Mouse (Mus musculus) CH12.LX (cell line): ENCODE measurements around the gene Dcaf6. TPM values are rescaled to one million over a fixed set of nuclear protein-coding genes. Genes with fewer than 3 reads are reported as not detected.

Experiments
- DNase-seq: peaks from one replicate; pipeline ENCODE4 v3.0.0-alpha.2; 2013; ENCODE audit errors: extremely low read depth
- H3K27ac ChIP-seq: 2 replicates; pipeline ENCODE4 v1.5.1; 2012; ENCODE audit warnings: low read depth, mild to moderate bottlenecking, control low read depth, moderate library complexity; ENCODE audit not compliant: insufficient read depth
- H3K27me3 ChIP-seq: replicated peaks from 2 replicates; pipeline ENCODE3; 2012; ENCODE audit warnings: inconsistent platforms
- H3K36me3 ChIP-seq, 2 experiments: replicated peaks in 1 of 2; 2 replicates each; pipeline versions ENCODE3 to v1.6.1; 2012; ENCODE audit warnings: inconsistent platforms in 1 of 2, low read length in 1 of 2, mild to moderate bottlenecking in 1 of 2, mixed read lengths in 1 of 2, moderate library complexity in 1 of 2; ENCODE audit not compliant: control insufficient read depth in 1 of 2, insufficient read depth in 1 of 2
- H3K4me1 ChIP-seq, 2 experiments: 2 replicates each; pipeline ENCODE4 v1.6.1; 2012; ENCODE audit warnings: inconsistent platforms in 1 of 2, moderate library complexity in 1 of 2; ENCODE audit not compliant: insufficient read depth in 2 of 2, control insufficient read depth in 1 of 2
- H3K4me2 ChIP-seq: 2 replicates; pipeline ENCODE4 v1.6.1; 2012; ENCODE audit warnings: low read depth, mild to moderate bottlenecking, control low read depth; ENCODE audit not compliant: poor library complexity, insufficient read depth, severe bottlenecking
- H3K4me3 ChIP-seq, 3 experiments: fragments of 150-350 bp in 1 of 3; sonication (generic) in 1 of 3; replicated peaks in 1 of 3; 2 replicates each; pipeline versions ENCODE3 to v1.5.1; 2011 to 2012; ENCODE audit warnings: low read depth in 2 of 3, low read length in 2 of 3, mild to moderate bottlenecking in 2 of 3, moderate library complexity in 2 of 3, control low read depth in 1 of 3, improper control_type of control experiment in 1 of 3, inconsistent platforms in 1 of 3, mixed read lengths in 1 of 3; ENCODE audit not compliant: poor library complexity in 1 of 3
- H3K79me2 ChIP-seq: replicated peaks from 2 replicates; pipeline ENCODE4 v1.6.1; 2012; ENCODE audit warnings: mild to moderate bottlenecking, moderate library complexity; ENCODE audit not compliant: control insufficient read depth, poor library complexity, insufficient read depth, severe bottlenecking; ENCODE audit errors: extremely low read depth
- H3K9ac ChIP-seq: 2 replicates; pipeline ENCODE4 v1.6.1; 2012; ENCODE audit warnings: low read depth, mild to moderate bottlenecking, control low read depth, moderate library complexity; ENCODE audit not compliant: insufficient read depth
- H3K9me3 ChIP-seq: replicated peaks from 2 replicates; pipeline ENCODE3; 2012; ENCODE audit warnings: low read length, inconsistent platforms, mixed read lengths
- GABPA ChIP-seq: IDR thresholded peaks from 2 replicates; pipeline ENCODE4 v1.6.1; 2012; ENCODE audit warnings: low read depth, low read length, improper control_type of control experiment, inconsistent platforms; ENCODE audit not compliant: insufficient replicate concordance
- HCFC1 ChIP-seq: IDR thresholded peaks from 2 replicates; pipeline ENCODE4 v1.6.1; 2012; ENCODE audit warnings: low read depth, mild to moderate bottlenecking, inconsistent platforms, low read length, improper control_type of control experiment
- MEF2A ChIP-seq: IDR thresholded peaks from 2 replicates; pipeline ENCODE4 v1.6.1; 2014; ENCODE audit warnings: low read depth, mild to moderate bottlenecking, inconsistent platforms, low read length, improper control_type of control experiment, borderline replicate concordance
- MYC ChIP-seq: IDR thresholded peaks from 2 replicates; pipeline ENCODE4 v1.6.1; 2011; ENCODE audit warnings: low read depth, mild to moderate bottlenecking, improper control_type of control experiment, low read length
- NELFE ChIP-seq: IDR thresholded peaks from 2 replicates; pipeline ENCODE4 v1.6.1; 2011; ENCODE audit warnings: low read depth, low read length, improper control_type of control experiment
- POLR2AphosphoS2 ChIP-seq: IDR thresholded peaks from 2 replicates; pipeline ENCODE4 v1.6.1; 2011; ENCODE audit warnings: low read depth, low read length, improper control_type of control experiment
- RAD21 ChIP-seq: IDR thresholded peaks from 2 replicates; pipeline ENCODE4 v1.6.1; 2011; ENCODE audit warnings: low read depth, mild to moderate bottlenecking, low read length, improper control_type of control experiment, moderate library complexity
- TBP ChIP-seq: conservative IDR thresholded peaks from 2 replicates; pipeline ENCODE4 v1.6.1; 2011; ENCODE audit warnings: low read depth, low read length, improper control_type of control experiment
- TCF12 ChIP-seq: IDR thresholded peaks from 2 replicates; pipeline ENCODE4 v1.6.1; 2014; ENCODE audit warnings: low read depth, mild to moderate bottlenecking, inconsistent platforms, low read length, improper control_type of control experiment
- UBTF ChIP-seq: IDR thresholded peaks from 2 replicates; pipeline ENCODE4 v1.6.1; 2012; ENCODE audit warnings: low read depth, mild to moderate bottlenecking, inconsistent platforms, low read length, improper control_type of control experiment, moderate library complexity
- ZNF384 ChIP-seq: IDR thresholded peaks from 2 replicates; pipeline ENCODE4 v1.6.1; 2012; ENCODE audit warnings: low read depth, low read length, improper control_type of control experiment, inconsistent platforms
- dilution Hi-C: fragments of 300-500 bp; cut with MboI; formaldehyde crosslinking; loops from 2 replicates; pipeline ENCODE4 v1.14.3; 2020; ENCODE audit warnings: low sequenced_read_pairs; ENCODE audit not compliant: extremely low pct_unique_long_range_greater_than_20kb, extremely low pct_ligation_motif_present
- in situ Hi-C: fragments of 300-500 bp; cut with MboI; formaldehyde crosslinking; loops from 3 replicates; pipeline ENCODE4 v1.14.3; 2019; ENCODE audit warnings: low sequenced_read_pairs, low pct_ligation_motif_present, low pct_unique_long_range_greater_than_20kb, mixed read lengths
- polyA plus RNA-seq: library from polyadenylated mRNA; unstranded; fragments of >175 nt; gene quantifications from 2 replicates; pipeline ENCODE4 v1.2.1, GENCODE M21; 2012; ENCODE audit warnings: low read depth; ENCODE audit not compliant: insufficient read length
- total RNA-seq, 2 experiments: library from RNA; depleted of rRNA; stranded (reverse); fragments of 300-350 nt in 1 of 2; fragments of >200 nt in 1 of 2; gene quantifications; 2 replicates each; pipeline ENCODE4 v1.2.3; 2012 to 2014

Gene Dcaf6
- total and polyA plus RNA-seq, 3 experiments: 3.7 to 4.1 (median 4.1) TPM

DNA sequence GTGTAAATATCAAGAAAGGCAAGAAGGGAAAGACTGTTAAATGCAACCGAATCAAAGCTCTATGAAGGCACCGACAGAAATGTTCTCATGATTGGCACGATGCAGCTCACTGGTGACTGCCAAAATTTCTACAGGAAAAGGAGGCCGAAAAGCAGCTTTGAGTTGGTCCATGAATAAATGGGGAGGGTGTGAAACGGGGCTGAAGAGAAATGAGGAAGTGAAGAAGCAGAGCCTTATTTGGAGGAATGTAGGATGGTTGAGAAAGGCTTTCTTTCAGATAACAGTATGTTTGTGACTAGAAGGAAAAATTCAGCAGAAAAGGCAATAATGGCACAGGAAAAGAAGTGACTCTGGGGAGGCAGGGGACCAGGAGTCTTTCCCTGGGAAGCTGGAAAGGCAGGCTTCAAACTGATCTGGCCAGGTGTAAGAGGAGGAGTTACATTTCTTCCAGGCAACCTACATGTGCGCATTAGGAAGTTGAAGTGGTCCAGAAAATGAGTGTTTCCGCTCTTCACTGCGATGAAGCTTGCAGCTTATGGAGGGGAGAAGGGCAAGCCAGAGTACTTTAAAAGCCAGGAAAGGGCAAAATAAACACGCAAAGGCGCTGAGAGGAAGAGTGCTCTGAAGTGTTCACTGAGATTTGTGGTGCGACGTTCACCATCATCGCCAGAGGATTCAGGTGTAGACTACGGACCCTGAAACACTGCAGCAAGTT lies 74.3 kb downstream of the Dcaf6 start:
- peak; percentile 24 for DNase-seq
- Histone ChIP-seq H3K36me3 (peaks cover 0 to 5% of the 10 kb centered on the region in 2 experiments), H3K9ac (no peak overlapping the region), H3K4me1 (peaks cover 0 to 10% of the 10 kb centered on the region in 2 experiments; a peak in 3 of 4 replicates), H3K79me2 (no peaks in the 10 kb centered on the region), H3K27me3 (no peaks in the 10 kb centered on the region), H3K27ac (no peak overlapping the region), H3K4me3 (no peak overlapping the region), H3K4me2 (0 out of 2 replicates have a peak overlapping the region, but pooled peaks have one; percentile 10), H3K9me3 (no peaks in the 10 kb centered on the region)
- no peak for TF ChIP-seq UBTF
- no peak for TF ChIP-seq TCF12
- TF ChIP-seq NELFE: no peak
- no peak for TF ChIP-seq POLR2AphosphoS2
- in situ Hi-C loops: no loop called here
- dilution Hi-C loops: no loop called here

DNA sequence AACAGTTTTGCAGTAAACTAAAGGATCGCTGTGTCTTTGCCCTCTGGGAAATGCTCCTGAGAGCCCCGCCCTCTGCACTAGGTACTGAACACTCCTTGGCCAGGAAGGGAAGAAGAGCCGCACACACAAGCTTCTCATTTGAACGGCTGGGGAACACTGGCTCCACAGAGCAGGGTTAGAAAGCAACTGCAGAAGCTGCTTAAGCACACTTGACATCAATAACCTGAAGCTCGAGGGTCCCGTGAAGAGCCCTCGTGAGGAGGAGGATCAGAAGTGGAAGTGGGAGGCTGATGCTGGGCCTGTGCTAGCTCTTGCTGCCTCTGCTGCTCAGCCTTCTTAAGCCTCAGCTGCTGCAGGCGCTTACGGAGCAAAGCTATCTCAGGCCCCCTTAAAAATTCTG lies 86.4 kb downstream of the Dcaf6 start:
- Histone ChIP-seq H3K9me3 (no peaks in the 10 kb centered on the region), H3K4me3 (no peak overlapping the region), H3K36me3 (no peaks in the 10 kb centered on the region), H3K4me2 (no peak overlapping the region), H3K4me1 (peaks cover 0 to 6% of the 10 kb centered on the region in 2 experiments; a peak in 2 of 4 replicates), H3K27ac (no peak overlapping the region), H3K79me2 (no peaks in the 10 kb centered on the region), H3K9ac (no peak overlapping the region), H3K27me3 (no peaks in the 10 kb centered on the region)
- in situ Hi-C loops: no loop called here
- no peak for TF ChIP-seq HCFC1
- dilution Hi-C loops: no loop called here
- DNase-seq: no peak

DNA sequence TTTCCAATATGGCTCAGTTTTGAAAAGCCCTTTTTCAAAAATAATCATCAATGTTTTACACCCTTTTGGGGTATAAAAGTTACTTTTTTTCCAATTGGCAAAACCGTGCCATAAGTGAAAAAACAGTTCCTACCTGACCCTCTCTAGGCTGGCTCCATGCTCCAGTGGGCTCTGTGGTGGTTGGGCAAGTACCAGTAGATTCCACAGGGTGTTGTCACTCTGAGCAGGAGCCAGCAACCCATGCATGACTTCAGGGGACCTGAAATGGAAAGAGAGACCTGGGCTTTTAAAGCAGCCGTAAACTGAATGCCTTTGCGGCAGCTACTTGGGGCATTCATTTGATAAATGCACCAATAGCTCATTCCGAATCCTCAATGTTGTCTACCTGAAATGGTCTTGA lies 89.3 kb downstream of the Dcaf6 start:
- H3K4me2 ChIP-seq: no peak overlapping the region
- in situ Hi-C loops (no loop called here), dilution Hi-C loops (no loop called here)
- TF ChIP-seq MEF2A: no peak
- no peak for TF ChIP-seq RAD21
- no peak for TF ChIP-seq ZNF384
- no peak for TF ChIP-seq GABPA
- TF ChIP-seq MYC: no peak
- no peak for TF ChIP-seq TBP
- H3K4me1 ChIP-seq: peaks cover 0 to 6% of the 10 kb centered on the region in 2 experiments; a peak in 2 of 4 replicates
- no peaks in the 10 kb centered on the region for H3K9me3 ChIP-seq
- H3K9ac ChIP-seq: no peak overlapping the region
- no peaks in the 10 kb centered on the region for H3K27me3 ChIP-seq
- H3K27ac ChIP-seq: no peak overlapping the region
- no peaks in the 10 kb centered on the region for H3K79me2 ChIP-seq
- DNase-seq: peak; percentile 10
- no peak overlapping the region for H3K4me3 ChIP-seq
- no peaks in the 10 kb centered on the region for H3K36me3 ChIP-seq
